Mouse (Mus musculus) heart, postnatal 25 days (tissue): ENCODE data around the gene Anxa8. TPM values are rescaled to one million over a fixed set of nuclear protein-coding genes. Genes with fewer than 3 reads are reported as not detected.
A peak's percentile ranks its signal among the peaks of the same experiment; 100 is the strongest.

ENCODE experiments used
- DNase-seq: peaks from one replicate; pipeline ENCODE4 v3.0.0; 2022; ENCODE audit warnings: low spot score
- intact Hi-C: fragments of 180-260 bp; cut with DNase I; formaldehyde crosslinking; loops from one replicate; pipeline ENCODE4 v1.15.1; 2025
- total RNA-seq, 2 experiments: library from RNA; stranded (reverse); gene quantifications; 2 replicates each; pipeline ENCODE4 v1.2.3; 2021

Gene Anxa8
- 1 to 10 TPM; 3.1 to 3.8 TPM for total RNA-seq

GRCm38 (mm10) chr14:34085731-34086130, at the start of gene Anxa8:
TSS of gene Anxa8 (plus strand) at chr14:34085981.
- DNase-seq: no peak
- intact Hi-C loops: loop anchor here (10.0 kb wide), 1 partner anchor 469 kb away; no protein-coding TSS in a partner anchor

DNA sequence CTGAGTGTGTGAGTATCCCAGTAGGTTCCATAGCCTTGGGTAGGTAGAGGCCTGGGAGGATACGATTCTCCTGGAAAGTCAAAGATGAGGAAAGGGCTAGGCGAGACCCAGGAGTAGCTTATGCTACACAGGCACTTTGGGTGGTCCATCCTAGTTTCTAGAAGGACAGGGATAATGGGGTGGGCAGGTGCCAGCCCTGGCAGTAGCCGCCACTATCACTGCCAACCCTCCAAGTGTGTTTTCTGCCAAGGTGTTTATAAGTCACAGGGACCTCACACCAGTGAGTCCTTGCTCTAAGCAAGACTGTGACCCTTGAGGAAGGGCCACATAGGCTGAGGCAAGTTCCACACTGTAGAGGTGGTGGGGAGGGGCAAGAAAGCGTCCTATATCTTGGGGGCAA, 44.5 kb upstream of the Anxa8 start:
- intact Hi-C loops: no loop called here
- DNase-seq: no peak

- no peak for DNase-seq
- intact Hi-C loops: no loop called here
Measured at GRCm38 (mm10) chr14:34043341-34043740, 42.4 kb upstream of the Anxa8 start.

GRCm38 (mm10) chr14:34050101-34050779, 35.5 kb upstream of the Anxa8 start:
- DNase-seq: no peak
- intact Hi-C loops: no loop called here

GRCm38 (mm10) chr14:34052516-34052915, 33.3 kb upstream of the Anxa8 start, which contains the start of gene Antxrl:
TSS of gene Antxrl (plus strand) at chr14:34052707.
- intact Hi-C loops: no loop called here
- no peak for DNase-seq

DNA sequence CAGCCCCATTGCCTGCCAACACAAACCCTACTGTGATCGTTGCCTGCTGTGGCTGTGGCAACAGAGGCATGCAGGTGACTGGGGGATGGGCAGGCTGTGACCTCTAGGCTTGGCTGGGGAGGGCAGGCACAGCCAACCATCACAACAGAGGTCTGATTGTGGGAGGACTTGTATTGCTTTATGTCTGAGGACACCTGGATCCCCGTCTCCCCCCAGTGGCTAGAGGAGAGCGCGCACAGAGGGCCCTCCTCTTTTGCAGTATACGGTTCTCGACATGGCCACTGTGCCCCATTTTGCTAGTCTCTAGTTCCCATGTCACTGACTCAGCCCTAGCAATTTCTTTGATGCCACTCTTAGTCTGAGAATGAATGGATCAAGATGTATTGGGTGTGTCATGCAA, 14.1 kb upstream of the Anxa8 start:
- DNase-seq: no peak
- intact Hi-C loops: no loop called here

GRCm38 (mm10) chr14:34075346-34075745, 10.4 kb upstream of the Anxa8 start:
- DNase-seq: no peak
- intact Hi-C loops: no loop called here

GRCm38 (mm10) chr14:34077222-34077621, 8.6 kb upstream of the Anxa8 start:
- no peak for DNase-seq
- intact Hi-C loops: no loop called here

GRCm38 (mm10) chr14:34078293-34078692, 7.5 kb upstream of the Anxa8 start:
- no peak for DNase-seq
- intact Hi-C loops: no loop called here

GRCm38 (mm10) chr14:34080321-34080997, 5.3 kb upstream of the Anxa8 start:
- peak; percentile 26 for DNase-seq
- intact Hi-C loops: loop anchor here (1.0 to 10.0 kb wide), 6 partner anchors 24 to 474 kb away; no protein-coding TSS in a partner anchor

GRCm38 (mm10) chr14:34086806-34087205, 1.0 kb downstream of the Anxa8 start:
- intact Hi-C loops: loop anchor here (10.0 kb wide), 1 partner anchor 468 kb away; no protein-coding TSS in a partner anchor

DNA sequence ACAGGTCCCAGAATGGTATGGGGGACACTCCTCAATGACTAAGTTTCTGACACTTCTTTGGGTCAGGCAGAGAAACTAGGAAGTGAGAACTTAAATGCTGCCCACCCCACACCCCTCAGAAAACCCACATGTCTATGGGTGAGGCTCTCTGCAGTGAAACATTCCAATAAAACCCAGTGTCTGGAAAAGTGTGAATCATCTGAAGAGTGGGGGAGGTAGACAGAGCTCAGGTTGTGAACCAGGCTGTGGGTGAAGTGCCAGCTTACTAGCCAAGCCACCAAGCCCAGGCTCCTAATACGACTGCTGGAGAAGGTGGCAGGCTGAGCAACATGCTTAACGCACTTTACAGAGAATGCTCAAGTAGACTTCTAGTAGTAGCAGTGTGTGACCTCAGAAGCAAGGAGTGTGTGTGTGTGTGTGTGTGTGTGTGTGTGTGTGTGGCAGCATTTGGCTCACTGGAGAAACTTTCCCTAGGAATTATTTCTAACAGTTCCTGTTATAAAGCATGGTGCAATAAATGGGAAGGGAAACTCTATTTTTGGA, 2.1 kb downstream of the Anxa8 start:
- intact Hi-C loops: loop anchor here (10.0 kb wide), 1 partner anchor 467 kb away; no protein-coding TSS in a partner anchor
- no peak for DNase-seq

More at GRCm38 (mm10) chr14:34086806-34087205, 1.0 kb downstream of the Anxa8 start:
- no peak for DNase-seq

DNA sequence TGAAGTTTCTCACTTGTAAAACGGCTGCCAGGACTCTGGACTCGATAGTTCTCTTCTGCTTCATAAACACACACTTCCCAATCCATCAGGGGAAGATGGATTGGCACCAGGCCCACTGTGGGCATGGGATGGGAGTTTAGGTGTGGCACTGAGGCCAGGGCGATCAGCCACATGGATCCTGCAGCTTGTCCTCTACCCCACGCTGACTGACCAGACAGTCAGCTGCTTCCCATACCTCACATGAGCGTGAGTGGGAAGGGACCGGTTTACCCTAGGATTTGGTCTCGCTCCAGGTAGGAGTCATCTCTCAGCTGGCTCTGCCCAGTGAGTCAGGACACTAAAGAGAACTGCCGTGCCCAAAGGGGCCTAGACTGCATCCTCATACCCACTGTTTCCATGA, 4.0 kb downstream of the Anxa8 start:
- intact Hi-C loops: loop anchor here (10.0 kb wide), 1 partner anchor 465 kb away; no protein-coding TSS in a partner anchor
- DNase-seq: no peak

DNA sequence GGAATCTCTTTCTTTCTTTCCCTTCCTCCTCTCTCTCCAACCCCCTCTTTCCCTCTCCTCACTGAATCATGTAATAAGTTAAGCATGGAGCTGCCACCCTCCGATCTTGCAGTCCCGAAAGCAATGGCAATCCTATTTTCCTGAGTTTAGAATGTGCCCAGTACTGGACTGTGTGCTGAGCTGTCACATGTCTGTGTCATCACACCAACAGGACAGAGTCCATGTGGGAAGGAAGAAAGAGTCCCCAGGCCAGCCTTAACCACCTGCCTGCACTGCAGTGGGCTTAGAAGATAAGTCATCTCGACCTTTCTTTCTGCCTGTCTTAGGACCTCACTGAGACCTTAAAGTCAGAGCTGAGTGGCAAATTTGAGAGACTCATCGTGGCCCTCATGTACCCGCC, 5.7 kb downstream of the Anxa8 start:
- no peak for DNase-seq
- intact Hi-C loops: no loop called here

DNA sequence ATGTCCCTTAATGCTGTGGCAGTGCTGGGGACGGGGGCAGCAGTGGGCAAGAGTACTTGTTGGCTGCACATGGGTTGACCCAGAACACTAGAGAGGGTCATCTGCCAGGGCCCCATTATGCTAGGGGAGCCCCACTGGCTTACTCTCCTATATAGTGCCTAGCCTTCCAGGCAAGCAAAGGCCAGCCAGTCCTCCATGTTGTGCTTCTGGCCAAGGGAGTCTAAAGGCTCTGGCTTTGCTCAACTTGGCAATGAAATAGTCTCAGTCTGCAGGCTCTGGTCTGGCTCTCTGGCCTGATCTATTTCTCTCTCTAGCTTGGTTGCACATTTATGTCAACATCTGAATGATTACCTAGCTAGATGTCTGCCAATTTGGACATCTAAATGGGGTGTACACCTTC, 7.1 kb downstream of the Anxa8 start:
- no peak for DNase-seq
- intact Hi-C loops: no loop called here

GRCm38 (mm10) chr14:34096161-34096560, 10.4 kb downstream of the Anxa8 start:
- no peak for DNase-seq
- intact Hi-C loops: no loop called here

DNA sequence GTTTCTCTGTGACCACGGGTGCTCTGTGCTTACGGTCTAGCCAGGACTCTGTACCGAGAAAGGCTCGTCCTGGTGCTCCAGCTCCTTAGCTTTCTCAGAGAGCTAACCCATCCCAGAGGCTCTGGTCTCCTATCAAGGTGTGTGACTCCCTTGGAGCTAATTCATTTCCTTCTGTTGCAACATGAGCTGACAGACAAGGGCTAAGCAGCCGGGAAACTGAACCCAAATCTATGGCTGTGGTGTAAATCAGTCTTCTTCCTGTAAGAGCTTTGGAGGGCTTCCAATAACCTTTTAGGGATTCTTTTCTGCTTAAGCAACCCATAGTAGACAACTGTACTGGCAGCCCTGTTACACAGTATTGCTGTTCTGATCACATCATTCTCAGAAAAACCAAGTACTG, 16.8 kb downstream of the Anxa8 start, which contains the start of gene A630023A22Rik:
TSS of gene A630023A22Rik (minus strand) at position 154 of the 400 bp plus-strand sequence.
- intact Hi-C loops: no loop called here

DNA sequence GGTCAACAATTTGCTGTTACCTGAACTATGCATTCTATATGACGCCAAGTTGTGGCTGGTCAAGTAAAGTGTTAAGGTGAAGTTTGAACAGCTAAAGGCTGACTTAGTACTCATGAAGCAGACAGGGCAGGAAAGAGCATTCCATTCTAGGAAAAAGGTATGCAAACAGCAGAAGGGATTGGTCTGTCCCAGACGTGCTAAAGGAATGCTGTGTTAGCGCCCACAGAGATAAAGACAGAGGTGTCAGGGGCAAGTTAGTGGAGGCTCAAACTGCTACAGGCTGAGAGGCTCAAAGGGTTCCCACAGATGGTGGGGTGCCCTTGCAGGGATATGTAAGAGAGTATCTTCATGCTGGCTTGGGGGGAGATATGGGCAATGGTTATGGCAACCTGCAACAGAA, 18.1 kb downstream of the Anxa8 start:
- intact Hi-C loops: loop anchor here (1.0 to 2.0 kb wide), 2 partner anchors 24 to 145 kb away; no protein-coding TSS in a partner anchor

More for the DNA sequence above, 16.8 kb downstream of the Anxa8 start, which contains the start of gene A630023A22Rik:
- no peak for DNase-seq

DNA sequence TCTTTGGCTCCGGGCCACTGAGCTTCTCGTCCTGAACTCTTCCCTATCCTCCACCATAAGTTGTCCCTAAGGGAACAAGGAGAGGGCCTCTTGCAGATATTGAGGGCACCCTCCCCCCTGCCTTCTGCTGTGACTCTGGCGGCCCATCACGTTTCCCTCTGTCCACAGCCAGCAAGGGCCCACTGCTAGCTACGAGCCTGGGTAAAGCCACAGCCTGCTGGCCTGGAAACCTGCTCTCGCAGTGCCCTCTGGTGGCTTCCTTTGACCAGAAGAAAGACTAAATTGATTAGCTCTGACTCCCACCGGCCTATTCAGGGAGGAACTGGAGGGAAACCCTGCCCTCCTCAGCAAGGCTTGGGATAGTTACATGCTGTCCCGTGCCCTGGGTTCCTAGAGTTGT, 19.1 kb downstream of the Anxa8 start:
- DNase-seq: peak; percentile 51
- intact Hi-C loops: loop anchor here (1.0 to 5.0 kb wide), 3 partner anchors 25 to 146 kb away; partner anchors contain the start of gene Npy4r

More for the DNA sequence above, 18.1 kb downstream of the Anxa8 start:
- DNase-seq: no peak

DNA sequence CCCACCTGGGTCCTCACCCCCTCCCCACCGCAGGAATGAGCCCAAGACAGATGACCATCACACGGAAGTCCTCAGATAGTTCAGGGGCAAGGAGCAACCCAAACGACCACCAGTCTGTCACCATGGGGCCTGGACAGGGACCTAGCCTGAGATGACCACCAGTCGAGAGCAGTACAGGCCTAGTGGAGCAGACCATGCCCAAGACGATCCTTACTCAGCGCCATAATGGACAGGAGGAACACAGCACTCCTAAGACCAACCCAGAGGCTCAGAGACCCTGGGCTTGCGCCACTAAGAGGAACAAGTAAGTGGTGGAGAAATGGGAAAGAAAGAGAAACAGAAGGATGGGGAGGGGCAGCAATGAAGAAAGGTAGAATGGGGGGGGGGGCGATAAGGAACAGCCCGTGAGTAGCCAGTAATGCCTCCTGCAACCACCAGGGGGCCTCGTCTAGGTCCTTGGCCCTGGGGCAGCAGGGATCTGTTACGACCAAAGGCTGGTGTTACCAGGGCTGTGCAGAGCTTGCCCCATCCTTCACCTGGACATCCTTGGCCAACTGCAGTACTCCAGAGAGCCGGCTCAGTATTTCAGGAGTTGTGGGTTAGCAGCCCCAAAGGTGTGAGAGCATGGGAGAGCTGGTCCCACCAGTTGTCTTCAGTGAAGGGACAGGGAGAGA, 20.7 kb downstream of the Anxa8 start:
- no peak for DNase-seq
- intact Hi-C loops: loop anchor here (5.0 kb wide), 1 partner anchor 46 kb away; the partner anchor contains the start of gene Npy4r
